Mouse (Mus musculus) intestine, embryonic 16.5 days (tissue): ENCODE measurements around the gene Igsf9b. TPM values are rescaled to one million over a fixed set of nuclear protein-coding genes. Genes with fewer than 3 reads are reported as not detected.

ENCODE experiments used
- ATAC-seq: fragments of 200-750 bp; cut with Nextera tagmentation; 2 replicates; pipeline ENCODE4 v1.8.0; 2017; ENCODE audit warnings: moderate TSS enrichment, moderate library complexity
- H3K27ac ChIP-seq: fragments of 300-500 bp; sonication (generic); 2 replicates; pipeline ENCODE4 v1.5.1; 2014; ENCODE audit warnings: mild to moderate bottlenecking, low read length
- H3K27me3 ChIP-seq: fragments of 300-500 bp; sonication (generic); replicated peaks from 2 replicates; pipeline ENCODE4 v1.6.1; 2014; ENCODE audit warnings: low read length, control low read depth, mixed read lengths; ENCODE audit not compliant: control insufficient read depth, insufficient read depth
- H3K36me3 ChIP-seq: fragments of 300-500 bp; sonication (generic); 2 replicates; pipeline ENCODE4 v1.6.1; 2014; ENCODE audit warnings: low read length, control low read depth; ENCODE audit not compliant: control insufficient read depth, insufficient read depth
- H3K4me1 ChIP-seq: fragments of 300-500 bp; sonication (generic); 2 replicates; pipeline ENCODE4 v1.6.1; 2014; ENCODE audit warnings: low read length, control low read depth, mixed read lengths; ENCODE audit not compliant: control insufficient read depth, insufficient read depth
- H3K4me2 ChIP-seq: fragments of 300-500 bp; sonication (generic); 2 replicates; pipeline ENCODE4 v1.6.1; 2014; ENCODE audit warnings: low read depth, low read length, control low read depth
- H3K4me3 ChIP-seq: fragments of 300-500 bp; sonication (generic); 2 replicates; pipeline ENCODE4 v1.5.1; 2014; ENCODE audit warnings: mild to moderate bottlenecking, low read length
- H3K9ac ChIP-seq: fragments of 300-500 bp; sonication (generic); 2 replicates; pipeline ENCODE4 v1.6.1; 2014; ENCODE audit warnings: low read depth, low read length
- H3K9me3 ChIP-seq: fragments of 300-500 bp; sonication (generic); 2 replicates; pipeline ENCODE4 v1.6.1; 2016; ENCODE audit warnings: low read length, control low read depth; ENCODE audit not compliant: control insufficient read depth
- WGBS: fragments of 180-500 bp; shearing (Covaris S2); extraction: QIAGEN DNeasy Blood & Tissue Kit; methylation state at CpG from one replicate; pipeline ENCODE4 v1.1.7; 2014; 5-methylcytosine and 5-hydroxymethylcytosine counted together
- polyA plus RNA-seq: library from polyadenylated mRNA; unstranded; fragments of >200 nt; fragmentation: Nextera tagmentation; extraction: Ambion mirVana; gene quantifications from 2 replicates; pipeline ENCODE4 v1.2.1, GENCODE M21; 2015

Igsf9b gene
- polyA plus RNA-seq, 1 experiment from 2014 or later, result 4.2 TPM

GRCm38 (mm10) chr9:27302291-27302690 lies 3.3 kb downstream of the Igsf9b start:
- Histone ChIP-seq H3K27ac (no peak overlapping the region), H3K4me3 (no peak overlapping the region), H3K36me3 (no peaks in the 10 kb centered on the region), H3K4me1 (peaks cover 7% of the 10 kb centered on the region; the same call in 1 of the 2 replicates), H3K27me3 (peaks cover 16% of the 10 kb centered on the region), H3K4me2 (no peak overlapping the region), H3K9me3 (no peaks in the 10 kb centered on the region), H3K9ac (no peak overlapping the region)
- WGBS, result 64% methylated on average over 5 of the region's 5 CpGs
- ATAC-seq, result no peak

- peaks cover 7% of the 10 kb centered on the region; the same call in 1 of the 2 replicates for H3K4me1 ChIP-seq
- H3K4me3 ChIP-seq, result no peak overlapping the region
- 64% methylated on average over 17 of the region's 17 CpGs for WGBS
- peaks cover 14% of the 10 kb centered on the region for H3K27me3 ChIP-seq
- H3K4me2 ChIP-seq, result no peak overlapping the region
- no peak for ATAC-seq
- no peaks in the 10 kb centered on the region for H3K36me3 ChIP-seq
- no peaks in the 10 kb centered on the region for H3K9me3 ChIP-seq
- H3K27ac ChIP-seq, result no peak overlapping the region
- no peak overlapping the region for H3K9ac ChIP-seq
These were observed 4.8 kb downstream of the Igsf9b start for GRCm38 (mm10) chr9:27303571-27304484.

- H3K27ac ChIP-seq, result no peak overlapping the region
- no peak overlapping the region for H3K4me2 ChIP-seq
- no peaks in the 10 kb centered on the region for H3K9me3 ChIP-seq
- peaks cover 7% of the 10 kb centered on the region; the same call in 1 of the 2 replicates for H3K4me1 ChIP-seq
- no peak for ATAC-seq
- peaks cover 10% of the 10 kb centered on the region for H3K27me3 ChIP-seq
- H3K9ac ChIP-seq, result no peak overlapping the region
- WGBS, result 67% methylated on average over 5 of the region's 5 CpGs
- no peaks in the 10 kb centered on the region for H3K36me3 ChIP-seq
- H3K4me3 ChIP-seq, result no peak overlapping the region
These were observed 5.6 kb downstream of the Igsf9b start for GRCm38 (mm10) chr9:27304485-27305102.

- no peaks in the 10 kb centered on the region for H3K36me3 ChIP-seq
- H3K9me3 ChIP-seq, result no peaks in the 10 kb centered on the region
- no peak overlapping the region for H3K4me2 ChIP-seq
- peaks cover 2% of the 10 kb centered on the region; the same call in 1 of the 2 replicates for H3K27me3 ChIP-seq
- WGBS, result 57% methylated on average over 3 of the region's 3 CpGs
- no peaks in the 10 kb centered on the region; the same call in 1 of the 2 replicates for H3K4me1 ChIP-seq
- H3K27ac ChIP-seq, result no peak overlapping the region
- no peak overlapping the region for H3K9ac ChIP-seq
- ATAC-seq, result no peak
- no peak overlapping the region for H3K4me3 ChIP-seq
These were observed 6.5 kb downstream of the Igsf9b start for GRCm38 (mm10) chr9:27305502-27305901.

GRCm38 (mm10) chr9:27306642-27307041 lies 7.6 kb downstream of the Igsf9b start:
- Histone ChIP-seq H3K4me1 (no peaks in the 10 kb centered on the region), H3K36me3 (no peaks in the 10 kb centered on the region), H3K4me2 (no peak overlapping the region), H3K27me3 (no peaks in the 10 kb centered on the region), H3K9me3 (no peaks in the 10 kb centered on the region), H3K4me3 (no peak overlapping the region), H3K27ac (no peak overlapping the region), H3K9ac (no peak overlapping the region)
- WGBS, result 29% methylated on average over 4 of the region's 4 CpGs
- no peak for ATAC-seq

- Histone ChIP-seq H3K4me1 (no peaks in the 10 kb centered on the region), H3K36me3 (no peaks in the 10 kb centered on the region), H3K27me3 (no peaks in the 10 kb centered on the region), H3K4me2 (no peak overlapping the region), H3K27ac (no peak overlapping the region), H3K9ac (no peak overlapping the region), H3K9me3 (no peaks in the 10 kb centered on the region), H3K4me3 (no peak overlapping the region)
- ATAC-seq, result no peak
- WGBS, result 14% methylated on average over 3 of the region's 3 CpGs
These were observed 8.3 kb downstream of the Igsf9b start for GRCm38 (mm10) chr9:27307265-27307664.

- Histone ChIP-seq H3K9me3 (no peaks in the 10 kb centered on the region), H3K36me3 (no peaks in the 10 kb centered on the region), H3K27me3 (no peaks in the 10 kb centered on the region), H3K4me3 (no peak overlapping the region), H3K4me2 (no peak overlapping the region), H3K27ac (no peak overlapping the region), H3K9ac (no peak overlapping the region), H3K4me1 (no peaks in the 10 kb centered on the region)
- WGBS, result 25% methylated on average over 7 of the region's 7 CpGs
- no peak for ATAC-seq
These were observed 9.0 kb downstream of the Igsf9b start for GRCm38 (mm10) chr9:27308045-27308444.

- no peak for ATAC-seq
- Histone ChIP-seq H3K27ac (no peak overlapping the region), H3K4me3 (no peak overlapping the region), H3K4me1 (no peaks in the 10 kb centered on the region), H3K36me3 (no peaks in the 10 kb centered on the region), H3K4me2 (no peak overlapping the region), H3K9me3 (no peaks in the 10 kb centered on the region), H3K27me3 (no peaks in the 10 kb centered on the region), H3K9ac (no peak overlapping the region)
- 34% methylated on average over 6 of the region's 6 CpGs for WGBS
These were observed 9.6 kb downstream of the Igsf9b start for GRCm38 (mm10) chr9:27308561-27308960.

GRCm38 (mm10) chr9:27310005-27310404 lies 11.0 kb downstream of the Igsf9b start:
- no peak overlapping the region for H3K27ac ChIP-seq
- ATAC-seq, result no peak
- H3K36me3 ChIP-seq, result no peaks in the 10 kb centered on the region
- no peaks in the 10 kb centered on the region for H3K4me1 ChIP-seq
- H3K4me2 ChIP-seq, result no peak overlapping the region
- 70% methylated on average over 4 of the region's 4 CpGs for WGBS
- H3K9ac ChIP-seq, result no peak overlapping the region
- H3K27me3 ChIP-seq, result no peaks in the 10 kb centered on the region
- no peak overlapping the region for H3K4me3 ChIP-seq
- H3K9me3 ChIP-seq, result no peaks in the 10 kb centered on the region
